Mouse (Mus musculus) brain, embryonic 14.5 days (tissue): ENCODE results near the gene Eapp.

Experiments
- CTCF ChIP-seq: fragments of 200-500 bp; IDR thresholded peaks from 2 replicates; pipeline ENCODE4 v1.5.1; 2012; ENCODE audit warnings: inconsistent platforms, mild to moderate bottlenecking, moderate library complexity, borderline replicate concordance; ENCODE audit not compliant: insufficient read depth, insufficient read length; ENCODE audit errors: extremely low read depth
- POLR2A ChIP-seq: fragments of 200-500 bp; IDR thresholded peaks from 2 replicates; pipeline ENCODE4 v1.6.1; 2012; ENCODE audit warnings: mild to moderate bottlenecking, inconsistent platforms, borderline replicate concordance; ENCODE audit not compliant: poor library complexity, insufficient read depth, insufficient read length, severe bottlenecking; ENCODE audit errors: extremely low read depth

GRCm38 (mm10) chr12:54665526-54665925 is 30.2 kb downstream of the Eapp start:
- no peak for TF ChIP-seq CTCF
- TF ChIP-seq POLR2A = no peak
